Mouse (Mus musculus) lung, postnatal 14 days (tissue): ENCODE measurements at regions not wholly inside any gene's neighbourhood (a gene's known extent, or its start where the extent isn't known, plus 50 kb on each side); places are given as distances from the start of the nearest gene placed in this dataset.

Source experiments
- DNase-seq: peaks from one replicate; pipeline ENCODE4 v3.0.0; 2021

GRCm38 (mm10) chr8:34485346-34485745, 373.8 kb upstream of the Gm10131 start:
- DNase-seq: no peak

GRCm38 (mm10) chr8:34484551-34485335, 373.2 kb upstream of the Gm10131 start:
- peak; percentile 75 for DNase-seq

- DNase-seq: no peak
Observed at GRCm38 (mm10) chr8:34483212-34483611, 371.7 kb upstream of the Gm10131 start.

GRCm38 (mm10) chr8:34482676-34483075, 371.1 kb upstream of the Gm10131 start:
- no peak for DNase-seq

- DNase-seq: no peak
Observed at GRCm38 (mm10) chr8:34480496-34480895, 369.0 kb upstream of the Gm10131 start.

GRCm38 (mm10) chr8:34478891-34479290, 367.4 kb upstream of the Gm10131 start:
- DNase-seq: peak; percentile 27

GRCm38 (mm10) chr8:34478465-34478864, 366.9 kb upstream of the Gm10131 start:
- DNase-seq: no peak

GRCm38 (mm10) chr8:34476146-34476820, 364.7 kb upstream of the Gm10131 start:
- no peak for DNase-seq

- no peak for DNase-seq
Observed at GRCm38 (mm10) chr8:34474593-34474992, 363.1 kb upstream of the Gm10131 start.

- DNase-seq: no peak
Observed at GRCm38 (mm10) chr8:34473769-34474168, 362.2 kb upstream of the Gm10131 start.

- DNase-seq: no peak
Observed at GRCm38 (mm10) chr8:34473301-34473700, 361.8 kb upstream of the Gm10131 start.

GRCm38 (mm10) chr8:34472846-34473245, 361.3 kb upstream of the Gm10131 start:
- no peak for DNase-seq

GRCm38 (mm10) chr8:34472434-34472833, 360.9 kb upstream of the Gm10131 start:
- no peak for DNase-seq

GRCm38 (mm10) chr8:34469091-34469490, 357.6 kb upstream of the Gm10131 start:
- DNase-seq: no peak

- DNase-seq: no peak
Observed at GRCm38 (mm10) chr8:34466786-34467364, 355.3 kb upstream of the Gm10131 start.

GRCm38 (mm10) chr8:34465398-34465797, 353.9 kb upstream of the Gm10131 start:
- no peak for DNase-seq

- no peak for DNase-seq
Observed at GRCm38 (mm10) chr8:34462262-34462661, 350.7 kb upstream of the Gm10131 start.

- no peak for DNase-seq
Observed at GRCm38 (mm10) chr8:34458300-34458699, 346.8 kb upstream of the Gm10131 start.

- no peak for DNase-seq
Observed at GRCm38 (mm10) chr8:34456543-34456942, 345.0 kb upstream of the Gm10131 start.

- no peak for DNase-seq
Observed at GRCm38 (mm10) chr8:34455376-34455775, 343.8 kb upstream of the Gm10131 start.

GRCm38 (mm10) chr8:34452811-34453210, 341.3 kb upstream of the Gm10131 start:
- no peak for DNase-seq

- no peak for DNase-seq
Observed at GRCm38 (mm10) chr8:34451211-34452000, 339.9 kb upstream of the Gm10131 start.

- no peak for DNase-seq
Observed at GRCm38 (mm10) chr8:34449391-34450044, 338.0 kb upstream of the Gm10131 start.
